Mouse (Mus musculus) cerebellum, adult 8-10 months (tissue): ENCODE measurements at regions not wholly inside any gene's neighbourhood (a gene's known extent, or its start where the extent isn't known, plus 50 kb on each side); places are given as distances from the start of the nearest gene placed in this dataset.

ENCODE experiments used
- DNase-seq: peaks from one replicate; pipeline ENCODE4 v3.0.0; 2022

- DNase-seq, result no peak
These were observed 81.4 kb upstream of the Gm9972 start for GRCm38 (mm10) chr11:42954169-42954568.

- no peak for DNase-seq
These were observed 69.8 kb upstream of the Gm9972 start for GRCm38 (mm10) chr11:42965732-42966131.

GRCm38 (mm10) chr11:42978245-42978644 lies 57.3 kb upstream of the Gm9972 start:
- no peak for DNase-seq
